Mouse (Mus musculus) adrenal gland, postnatal 25 days (tissue): ENCODE results near the gene Zc3h12a. TPM values are rescaled to one million over a fixed set of nuclear protein-coding genes. Genes with fewer than 3 reads are reported as not detected.

Experiments
- DNase-seq: peaks from one replicate; pipeline ENCODE4 v3.0.0; 2021; ENCODE audit warnings: mixed read lengths
- total RNA-seq: library from RNA; stranded (reverse); gene quantifications from 2 replicates; pipeline ENCODE4 v1.2.3, GENCODE M21; 2021

Gene Zc3h12a
- total RNA-seq, 1 experiment from 2014 or later, result 10.8 TPM

GRCm38 (mm10) chr4:125115081-125115480, 12.6 kb downstream of the Zc3h12a start:
- DNase-seq, result no peak

DNA sequence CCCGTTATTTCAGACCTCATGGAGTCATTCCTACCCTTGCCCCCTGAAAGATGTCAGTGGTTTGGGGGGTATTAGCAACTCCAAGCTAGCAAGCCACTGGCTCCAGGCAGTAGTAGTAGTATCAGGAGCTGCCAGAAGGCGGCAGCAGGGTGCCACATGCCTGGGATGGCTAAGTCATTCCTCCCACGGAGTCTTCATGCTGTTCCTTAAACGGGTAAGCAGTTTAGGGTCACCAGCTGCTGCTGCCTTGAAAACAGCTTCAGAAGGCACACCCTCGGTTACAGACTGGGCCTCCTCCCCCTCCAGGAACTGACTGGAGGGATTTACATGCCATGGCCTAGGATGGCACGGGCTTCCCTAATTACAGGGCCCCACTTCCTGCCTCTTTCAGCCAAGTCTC, 13.0 kb downstream of the Zc3h12a start:
- peak; percentile 84 for DNase-seq

- DNase-seq, result no peak
These were observed 22.3 kb downstream of the Zc3h12a start for GRCm38 (mm10) chr4:125105354-125105753.

DNA sequence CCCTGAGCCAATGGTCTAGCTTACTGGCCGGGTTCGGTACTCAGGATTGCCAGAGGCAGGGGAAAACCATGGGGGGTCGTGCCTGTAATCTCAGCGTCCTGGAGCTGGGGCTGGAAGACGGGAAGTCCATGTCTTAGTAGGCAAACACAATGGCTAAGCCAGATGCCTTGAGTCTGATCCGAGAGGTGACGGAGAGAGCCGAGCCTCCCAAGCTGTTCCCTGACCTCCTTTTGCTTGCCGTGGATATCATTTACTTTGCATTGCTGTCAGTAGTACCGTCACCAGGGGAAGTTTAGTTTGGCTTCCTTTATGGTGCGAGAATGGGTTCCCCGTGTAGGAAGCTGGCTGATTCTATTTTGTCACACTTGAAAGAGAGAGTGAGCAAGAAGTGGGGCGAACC, 26.3 kb downstream of the Zc3h12a start:
- no peak for DNase-seq

DNA sequence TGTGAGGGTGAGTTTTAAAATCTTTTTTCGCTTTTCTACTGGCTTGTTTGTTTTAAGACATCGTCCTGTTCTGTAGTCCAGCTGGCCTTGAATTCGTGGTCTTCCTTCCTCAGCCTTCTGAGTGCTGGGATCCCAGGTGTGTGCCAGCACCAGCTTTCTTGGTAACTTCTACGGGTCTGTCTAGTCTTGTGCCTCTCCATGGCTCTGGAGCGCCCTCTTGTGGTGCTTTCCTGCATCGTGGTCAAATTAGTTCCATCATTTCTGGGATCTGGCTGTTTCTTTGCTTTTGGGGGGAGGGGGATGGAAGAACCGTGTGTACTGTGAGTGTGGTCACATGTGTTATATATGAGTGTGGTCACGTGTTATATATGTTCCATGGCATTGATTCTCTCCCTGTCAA, 28.2 kb downstream of the Zc3h12a start:
- peak; percentile 85 for DNase-seq

DNA sequence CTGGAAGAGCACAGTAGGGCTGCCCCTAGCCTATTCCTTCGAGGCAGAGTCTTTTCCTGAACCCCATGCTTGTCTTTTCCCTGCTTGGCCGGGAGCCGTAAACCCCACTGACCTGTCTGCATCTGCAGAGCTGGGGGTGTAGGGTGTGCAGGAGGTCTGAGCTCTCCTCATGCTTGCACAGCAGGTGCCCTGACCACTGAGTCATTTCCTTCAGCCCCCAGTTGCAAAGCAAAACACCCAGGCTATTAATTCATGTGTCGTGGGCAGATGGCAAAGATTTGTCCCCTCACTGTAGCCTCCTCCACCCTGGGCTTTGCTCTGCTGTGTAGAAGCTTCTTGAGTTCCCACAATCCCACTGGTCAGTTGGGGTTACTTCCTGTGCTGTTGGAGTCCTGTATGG, 30.2 kb downstream of the Zc3h12a start:
- DNase-seq, result no peak

DNA sequence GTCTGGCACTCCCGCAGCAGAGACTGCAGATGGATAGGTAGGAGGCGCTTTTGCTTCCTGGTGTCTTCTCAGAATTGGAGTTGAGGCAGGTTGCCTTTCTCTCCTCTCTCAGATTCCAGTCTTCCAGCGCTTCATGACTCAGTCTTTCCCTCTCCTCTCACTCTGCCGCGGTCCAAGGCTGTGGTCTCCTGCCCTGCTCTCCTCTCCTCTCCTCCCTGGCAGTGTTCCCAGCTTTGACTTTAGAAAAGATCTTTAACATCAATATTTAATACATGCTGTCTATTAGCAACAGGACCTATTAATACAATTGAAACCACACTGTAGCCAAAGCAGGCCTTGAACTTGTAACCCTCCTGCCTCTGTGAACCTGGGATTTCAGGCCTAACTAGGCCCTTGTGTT, 31.6 kb downstream of the Zc3h12a start:
- DNase-seq, result peak; percentile 47

DNA sequence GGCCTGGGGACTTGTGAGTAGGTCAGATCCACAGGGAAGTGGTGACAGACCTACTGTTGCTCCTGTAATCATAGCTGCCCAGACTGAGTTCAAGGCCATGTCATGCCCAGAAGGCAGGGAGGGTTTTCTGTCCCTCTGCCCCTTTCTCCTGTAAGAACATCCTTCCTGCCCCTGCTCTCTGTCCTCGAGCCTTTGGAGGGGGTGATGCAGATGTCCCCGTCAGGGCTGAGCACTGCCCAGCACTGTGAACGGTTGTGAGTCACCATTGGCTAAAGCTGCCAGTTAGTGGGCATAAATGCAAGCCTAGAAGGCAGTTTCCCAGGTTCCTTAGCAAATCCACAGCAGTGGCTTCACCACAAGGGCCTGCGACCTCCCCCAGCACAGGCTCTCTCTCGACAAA, 34.6 kb downstream of the Zc3h12a start:
- DNase-seq, result no peak

DNA sequence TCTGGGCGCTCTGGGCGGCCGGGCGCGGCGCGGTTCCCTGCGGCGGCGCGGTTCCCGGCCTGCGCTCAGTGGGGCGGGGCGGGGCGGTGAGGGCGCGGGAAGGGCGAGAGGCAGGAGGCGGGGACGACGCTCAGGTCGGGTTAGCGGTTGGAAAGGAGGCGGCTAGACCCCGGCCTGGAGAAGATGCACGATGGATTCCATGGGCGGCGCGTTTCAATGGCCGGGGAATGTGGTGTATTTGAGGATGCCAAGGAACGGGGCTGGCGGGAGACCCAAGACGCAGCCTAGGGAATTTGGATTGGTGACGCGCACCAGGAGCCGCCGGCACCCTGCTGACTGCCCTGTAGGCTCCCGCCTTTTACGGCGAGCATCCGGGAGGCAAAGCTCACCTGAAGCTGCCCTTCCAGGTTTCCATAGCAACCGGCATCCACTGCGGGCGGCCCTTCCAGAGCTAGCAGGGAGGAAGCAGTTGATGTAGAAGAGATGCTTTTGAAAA, 42.2 kb downstream of the Zc3h12a start:
- peak; percentile 84 for DNase-seq

DNA sequence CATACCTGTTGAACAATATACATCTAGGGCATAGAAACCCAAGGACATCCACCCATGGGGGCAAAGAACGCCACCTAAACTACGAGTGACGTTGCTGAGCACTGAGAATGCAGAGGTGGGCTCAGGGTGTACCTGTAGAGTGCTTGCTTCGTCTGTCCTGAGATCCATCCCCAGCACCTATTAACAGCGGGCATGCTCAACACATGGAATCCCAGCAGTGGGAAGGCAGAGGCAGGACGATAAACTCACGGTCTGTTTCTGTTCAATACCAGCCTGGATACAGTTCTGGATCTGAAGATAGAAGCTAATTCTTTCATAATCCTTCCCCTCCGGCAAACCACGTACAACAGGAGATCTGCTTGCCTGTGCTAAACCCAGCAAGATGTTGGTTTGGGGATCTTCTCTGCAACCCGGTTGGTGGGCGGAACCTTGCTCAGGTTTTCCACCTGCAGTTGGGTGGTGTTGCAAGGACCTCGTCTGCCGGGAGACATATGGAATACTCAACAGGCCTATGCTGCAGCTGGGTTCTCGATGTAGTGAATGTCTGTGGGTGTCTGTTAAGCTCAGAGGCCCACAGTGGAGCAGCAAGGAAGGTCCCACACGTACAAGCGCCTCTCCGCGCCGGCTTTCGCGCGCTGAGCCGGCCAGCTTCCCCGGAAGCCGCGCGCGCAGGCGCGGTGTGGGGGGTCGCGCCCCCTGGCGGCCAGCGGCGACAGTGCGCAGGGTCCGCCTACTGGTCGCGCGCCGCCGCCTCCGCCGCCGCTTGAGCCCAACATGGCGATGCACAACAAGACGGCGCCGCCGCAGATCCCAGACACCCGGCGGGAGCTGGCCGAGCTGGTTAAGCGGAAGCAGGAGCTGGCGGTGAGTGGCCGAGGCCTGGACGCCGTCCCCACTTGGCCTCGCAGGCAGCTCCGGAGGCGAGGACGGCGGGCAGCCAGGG, 43.0 kb downstream of the Zc3h12a start, which contains the start of gene Meaf6:
Meaf6 (plus strand) TSS at position 732 of the 943 bp plus-strand sequence.
- peak; percentile 94 for DNase-seq

DNA sequence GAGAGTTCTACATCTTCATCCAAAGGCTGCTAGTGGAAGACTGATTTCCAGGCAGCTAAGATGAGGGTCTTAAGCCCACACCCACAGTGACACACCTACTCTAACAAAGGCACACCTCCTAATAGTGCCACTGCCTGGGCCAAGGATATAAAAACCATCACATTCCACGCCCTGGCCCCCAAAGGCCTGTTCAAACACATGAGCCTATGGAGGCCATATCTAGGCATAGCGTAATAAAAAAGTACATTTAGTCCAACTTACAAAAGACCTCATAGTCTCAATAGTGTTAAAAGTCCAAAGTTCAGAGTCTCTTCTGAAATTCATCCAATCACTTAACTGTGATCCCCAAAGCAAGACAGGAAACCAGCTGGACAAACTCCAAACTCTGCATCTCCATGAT, 48.9 kb downstream of the Zc3h12a start:
- DNase-seq, result no peak

GRCm38 (mm10) chr4:125077700-125078099, 49.9 kb downstream of the Zc3h12a start:
- DNase-seq, result no peak

Other genes starting within 250 kb of the Zc3h12a start
- 2.0 and 3.8 TPM in 2 replicates for gene Epha10, start 246.9 kb downstream of the Zc3h12a start, total RNA-seq
- 17.5 and 18.0 TPM in 2 replicates for gene 9930104L06Rik, start 190.8 kb downstream of the Zc3h12a start, total RNA-seq
- gene Cdca8, start 188.5 kb downstream of the Zc3h12a start, total RNA-seq, result 8.4 and 15.2 TPM in 2 replicates
- 2.3 and 3.3 TPM in 2 replicates for gene Rspo1, start 141.4 kb downstream of the Zc3h12a start, total RNA-seq
- 52.7 and 56.7 TPM in 2 replicates for gene Gnl2, start 111.3 kb downstream of the Zc3h12a start, total RNA-seq
- gene Dnali1, start 62.1 kb downstream of the Zc3h12a start, total RNA-seq, result not detected in 2 replicates
- gene Snip1, start 61.2 kb downstream of the Zc3h12a start, total RNA-seq, result 18.7 and 20.2 TPM in 2 replicates
- gene Meaf6, start 42.7 kb downstream of the Zc3h12a start, total RNA-seq, result 34.2 and 36.9 TPM in 2 replicates